7 mouse cellular contexts compared by ENCODE assay signal in genomic region chr9:56824900-56825299, GRCm38 (mm10). TPM values are rescaled to one million over a fixed set of nuclear protein-coding genes. Genes with fewer than 3 reads are reported as not detected.
A peak's percentile ranks its signal among the peaks of the same experiment; 100 is the strongest.
DNase-seq lines count a peak whose midpoint lies in the region; ATAC-seq and TF ChIP-seq lines count a peak whose summit lies in the region.

No protein-coding gene starts in this region.

- peak; percentile 5 for DNase-seq in CH12.LX (ENCODE audit: extremely low read depth)
- peak; percentile 69 for DNase-seq in neural tube, embryonic 11.5 days (ENCODE audit: low spot score)
- DNase-seq in heart, postnatal 25 days (ENCODE audit: low spot score), result no peak

- TF ChIP-seq RAD21 in CH12.LX (IDR thresholded peaks at IDR 0.05; ENCODE audit: low read depth, low read length), result peak; percentile 2; the same call in 1 of the 2 replicates

- no peaks in the 10 kb centered on the region for H3K36me3 ChIP-seq in intestine, postnatal 0 days (ENCODE audit: control insufficient read depth, insufficient read depth)
- H3K36me3 ChIP-seq in intestine, embryonic 15.5 days, result no peaks in the 10 kb centered on the region
- H3K36me3 ChIP-seq in CH12.LX (replicated peaks in 1 of 2; ENCODE audit: control insufficient read depth in 1 of 2, insufficient read depth in 1 of 2, low read length in 1 of 2), result no peaks in the 10 kb centered on the region
- H3K36me3 ChIP-seq in hindbrain, embryonic 16.5 days (ENCODE audit: control insufficient read depth, insufficient read depth, low read length), result no peaks in the 10 kb centered on the region
- H3K36me3 ChIP-seq in neural tube, embryonic 11.5 days (ENCODE audit: control insufficient read depth, insufficient read depth, low read length), result no peaks in the 10 kb centered on the region

- TF ChIP-seq POLR2A in CH12.LX (IDR thresholded peaks at IDR 0.05; ENCODE audit: low read depth, low read length), result no peak
- no peak for TF ChIP-seq POLR2A in bone marrow macrophage, adult 2 months (IDR thresholded peaks at IDR 0.05; ENCODE audit: borderline replicate concordance, low read depth, low read length)

- no peaks in the 10 kb centered on the region for H3K9me3 ChIP-seq in intestine, postnatal 0 days (ENCODE audit: control insufficient read depth)
- H3K9me3 ChIP-seq in intestine, embryonic 15.5 days, result no peaks in the 10 kb centered on the region
- no peaks in the 10 kb centered on the region for H3K9me3 ChIP-seq in CH12.LX (replicated peaks; ENCODE audit: low read length)
- no peaks in the 10 kb centered on the region for H3K9me3 ChIP-seq in hindbrain, embryonic 16.5 days (ENCODE audit: control insufficient read depth, low read length)
- no peaks in the 10 kb centered on the region for H3K9me3 ChIP-seq in neural tube, embryonic 11.5 days (ENCODE audit: control insufficient read depth, low read length)

- no peak overlapping the region for H3K4me3 ChIP-seq in intestine, postnatal 0 days (ENCODE audit: low read depth, low read length)
- H3K4me3 ChIP-seq in intestine, embryonic 15.5 days (replicated peaks), result no peak overlapping the region
- H3K4me3 ChIP-seq in CH12.LX (replicated peaks in 1 of 3; ENCODE audit: low read depth in 2 of 3, low read length in 2 of 3, poor library complexity in 1 of 3), result no peak overlapping the region
- H3K4me3 ChIP-seq in bone marrow macrophage, adult 2 months (ENCODE audit: insufficient read depth, low read length), result no peak overlapping the region
- H3K4me3 ChIP-seq in hindbrain, embryonic 16.5 days (ENCODE audit: low read length), result no peak overlapping the region
- no peak overlapping the region for H3K4me3 ChIP-seq in neural tube, embryonic 11.5 days (ENCODE audit: low read depth, low read length)

- no peak overlapping the region for H3K4me2 ChIP-seq in intestine, postnatal 0 days (replicated peaks; ENCODE audit: low read depth)
- no peak overlapping the region for H3K4me2 ChIP-seq in intestine, embryonic 15.5 days (replicated peaks)
- H3K4me2 ChIP-seq in CH12.LX (ENCODE audit: insufficient read depth, low read depth, poor library complexity, severe bottlenecking), result no peak overlapping the region
- no peak overlapping the region for H3K4me2 ChIP-seq in hindbrain, embryonic 16.5 days (ENCODE audit: low read length)
- H3K4me2 ChIP-seq in neural tube, embryonic 11.5 days (ENCODE audit: low read depth), result no peak overlapping the region

- no peak overlapping the region for H3K27ac ChIP-seq in intestine, postnatal 0 days (ENCODE audit: low read depth, low read length)
- no peak overlapping the region for H3K27ac ChIP-seq in intestine, embryonic 15.5 days
- H3K27ac ChIP-seq in CH12.LX (ENCODE audit: insufficient read depth, low read depth), result no peak overlapping the region
- no peak overlapping the region for H3K27ac ChIP-seq in bone marrow macrophage, adult 2 months (ENCODE audit: insufficient read depth, low read depth, low read length)
- no peak overlapping the region for H3K27ac ChIP-seq in hindbrain, embryonic 16.5 days (ENCODE audit: low read depth, low read length)
- no peak overlapping the region for H3K27ac ChIP-seq in neural tube, embryonic 11.5 days (ENCODE audit: low read depth, low read length)

- no peak for ATAC-seq in intestine, postnatal 0 days
- ATAC-seq in intestine, embryonic 15.5 days, result no peak
- 0 out of 2 replicates have a peak, but pooled peaks have one; percentile 11 for ATAC-seq in hindbrain, embryonic 16.5 days
- no peak for ATAC-seq in neural tube, embryonic 11.5 days (ENCODE audit: insufficient read depth, low FRiP score, low TSS enrichment)

- intact Hi-C loops in heart, postnatal 25 days (cut with DNase I), result no loop called here

- peaks cover 4% of the 10 kb centered on the region; the same call in 1 of the 2 replicates for H3K27me3 ChIP-seq in intestine, postnatal 0 days (replicated peaks; ENCODE audit: control insufficient read depth, insufficient read depth, low read length)
- peaks cover 7% of the 10 kb centered on the region; the same call in 1 of the 2 replicates for H3K27me3 ChIP-seq in intestine, embryonic 15.5 days (replicated peaks)
- peaks cover 61% of the 10 kb centered on the region for H3K27me3 ChIP-seq in CH12.LX (replicated peaks)
- no peaks in the 10 kb centered on the region for H3K27me3 ChIP-seq in hindbrain, embryonic 16.5 days (replicated peaks; ENCODE audit: control insufficient read depth, insufficient read depth, low read length)
- no peaks in the 10 kb centered on the region for H3K27me3 ChIP-seq in neural tube, embryonic 11.5 days (ENCODE audit: control insufficient read depth, insufficient read depth, low read length)

- 7% methylated on average over 3 of the region's 3 CpGs for WGBS in intestine, postnatal 0 days
- WGBS in intestine, embryonic 15.5 days, result 12% methylated on average over 3 of the region's 3 CpGs
- WGBS in hindbrain, embryonic 16.5 days, result 17% methylated on average over 3 of the region's 3 CpGs
- 2% methylated on average over 3 of the region's 3 CpGs for WGBS in neural tube, embryonic 11.5 days

- no peaks in the 10 kb centered on the region for H3K79me2 ChIP-seq in CH12.LX (replicated peaks; ENCODE audit: control insufficient read depth, extremely low read depth, insufficient read depth, poor library complexity, severe bottlenecking)

- no peak overlapping the region for H3K9ac ChIP-seq in intestine, postnatal 0 days (ENCODE audit: low read depth, low read length)
- H3K9ac ChIP-seq in intestine, embryonic 15.5 days, result no peak overlapping the region
- no peak overlapping the region for H3K9ac ChIP-seq in CH12.LX (ENCODE audit: insufficient read depth, low read depth)
- no peak overlapping the region for H3K9ac ChIP-seq in hindbrain, embryonic 16.5 days (ENCODE audit: low read depth, low read length)
- no peak overlapping the region for H3K9ac ChIP-seq in neural tube, embryonic 11.5 days (ENCODE audit: low read length)

- H3K4me1 ChIP-seq in intestine, postnatal 0 days (replicated peaks; ENCODE audit: control insufficient read depth, insufficient read depth, low read length), result no peaks in the 10 kb centered on the region
- H3K4me1 ChIP-seq in intestine, embryonic 15.5 days (replicated peaks), result peaks cover 11% of the 10 kb centered on the region; the same call in 1 of the 2 replicates
- H3K4me1 ChIP-seq in CH12.LX (ENCODE audit: control insufficient read depth in 1 of 2, insufficient read depth in 2 of 2), result peaks cover 0 to 12% of the 10 kb centered on the region in 2 experiments; a peak in 2 of 4 replicates
- no peaks in the 10 kb centered on the region for H3K4me1 ChIP-seq in bone marrow macrophage, adult 2 months (ENCODE audit: control insufficient read depth, insufficient read depth, low read length)
- peaks cover 12% of the 10 kb centered on the region for H3K4me1 ChIP-seq in hindbrain, embryonic 16.5 days (ENCODE audit: control insufficient read depth, insufficient read depth, low read depth, low read length)
- peaks cover 7% of the 10 kb centered on the region for H3K4me1 ChIP-seq in neural tube, embryonic 11.5 days (ENCODE audit: control insufficient read depth, insufficient read depth, low read length)

- no peak for TF ChIP-seq EP300 in CH12.LX (IDR thresholded peaks at IDR 0.05; ENCODE audit: low read length)

- TF ChIP-seq CTCF in intestine, postnatal 0 days (IDR thresholded peaks at IDR 0.05; ENCODE audit: low read depth), result peak; percentile 66
- peak in 1 of 2 experiments; percentile 46; a peak in 2 of 4 replicates for TF ChIP-seq CTCF in CH12.LX (conservative IDR thresholded peaks at IDR 0.05 in 1 of 2, IDR thresholded peaks at IDR 0.05 in 1 of 2; ENCODE audit: low read depth in 2 of 2, low read length in 2 of 2)
- TF ChIP-seq CTCF in bone marrow macrophage, adult 2 months (IDR thresholded peaks at IDR 0.05; ENCODE audit: low read depth, low read length), result peak; percentile 53

- in situ Hi-C loops in CH12.LX (cut with MboI; ENCODE audit: low pct_ligation_motif_present, low pct_unique_long_range_greater_than_20kb, low sequenced_read_pairs), result no loop called here

- dilution Hi-C loops in CH12.LX (cut with MboI; ENCODE audit: extremely low pct_ligation_motif_present, extremely low pct_unique_long_range_greater_than_20kb, low sequenced_read_pairs), result no loop called here

RNA-seq across cellular contexts. Expression of gene Lingo1, which starts 28.6 kb away (rescaled TPM):
- 0.72 and 0.98 TPM in 2 replicates for polyA plus RNA-seq in intestine, postnatal 0 days (2015; fragmentation: Nextera tagmentation; extraction: Ambion mirVana)
- polyA plus RNA-seq in intestine, embryonic 15.5 days (2015; fragmentation: Nextera tagmentation; extraction: Ambion mirVana), result 2.0 and 2.2 TPM in 2 replicates
- not detected in 2 replicates for total RNA-seq in CH12.LX (2012; rRNA removed)
- not detected in 2 replicates for total RNA-seq in CH12.LX (2014; rRNA removed)
- polyA plus RNA-seq in CH12.LX (2012; ENCODE audit: insufficient read length, low read depth), result not detected in 2 replicates
- not detected in 2 replicates for polyA plus RNA-seq in bone marrow macrophage, adult 2 months (2012; ENCODE audit: insufficient read depth, insufficient read length, missing spikeins)
- 79.4 and 80.7 TPM in 2 replicates for polyA plus RNA-seq in hindbrain, embryonic 16.5 days (2015; fragmentation: Nextera tagmentation; extraction: Ambion mirVana)
- 12.2 and 14.7 TPM in 2 replicates for polyA plus RNA-seq in neural tube, embryonic 11.5 days (2014; fragmentation: Nextera tagmentation; extraction: Ambion mirVana)
- 1 to 10 TPM; 1.5 to 1.7 TPM for total RNA-seq in heart, postnatal 25 days (2021)

RNA-seq across cellular contexts. Expression of gene Odf3l1, which starts 39.6 kb away (rescaled TPM):
- polyA plus RNA-seq in intestine, postnatal 0 days (2015; fragmentation: Nextera tagmentation; extraction: Ambion mirVana), result 0.70 and 0.97 TPM in 2 replicates
- polyA plus RNA-seq in intestine, embryonic 15.5 days (2015; fragmentation: Nextera tagmentation; extraction: Ambion mirVana), result 1.2 and 1.3 TPM in 2 replicates
- total RNA-seq in CH12.LX (2012; rRNA removed), result not detected in 2 replicates
- total RNA-seq in CH12.LX (2014; rRNA removed), result not detected in 2 replicates
- not detected in 2 replicates for polyA plus RNA-seq in CH12.LX (2012; ENCODE audit: insufficient read length, low read depth)
- not detected in 2 replicates for polyA plus RNA-seq in bone marrow macrophage, adult 2 months (2012; ENCODE audit: insufficient read depth, insufficient read length, missing spikeins)
- polyA plus RNA-seq in hindbrain, embryonic 16.5 days (2015; fragmentation: Nextera tagmentation; extraction: Ambion mirVana), result 0.20 TPM in 1 of 2 replicates, not detected in the other
- not detected in 2 replicates for polyA plus RNA-seq in neural tube, embryonic 11.5 days (2014; fragmentation: Nextera tagmentation; extraction: Ambion mirVana)
- total RNA-seq in heart, postnatal 25 days (2021), result not detected

RNA-seq across cellular contexts. Expression of gene Cspg4, which starts 39.9 kb away (rescaled TPM):
- 8.2 and 8.5 TPM in 2 replicates for polyA plus RNA-seq in intestine, postnatal 0 days (2015; fragmentation: Nextera tagmentation; extraction: Ambion mirVana)
- 19.0 and 20.1 TPM in 2 replicates for polyA plus RNA-seq in intestine, embryonic 15.5 days (2015; fragmentation: Nextera tagmentation; extraction: Ambion mirVana)
- total RNA-seq in CH12.LX (2012; rRNA removed) (0.04 and 0.08 TPM in 2 replicates), CH12.LX (2014; rRNA removed) (0.08 TPM in 1 of 2 replicates, not detected in the other)
- 0.06 TPM in 1 of 2 replicates, not detected in the other for polyA plus RNA-seq in CH12.LX (2012; ENCODE audit: insufficient read length, low read depth)
- polyA plus RNA-seq in bone marrow macrophage, adult 2 months (2012; ENCODE audit: insufficient read depth, insufficient read length, missing spikeins), result 0.32 and 0.67 TPM in 2 replicates
- polyA plus RNA-seq in hindbrain, embryonic 16.5 days (2015; fragmentation: Nextera tagmentation; extraction: Ambion mirVana), result 10.7 and 10.8 TPM in 2 replicates
- polyA plus RNA-seq in neural tube, embryonic 11.5 days (2014; fragmentation: Nextera tagmentation; extraction: Ambion mirVana), result 2.6 and 3.8 TPM in 2 replicates
- 10 to 100 TPM; 15.2 to 20.4 TPM for total RNA-seq in heart, postnatal 25 days (2021)
